Mouse (Mus musculus) spleen, adult 10 weeks (tissue): Measurements from ENCODE around the gene Ilkap. TPM values are rescaled to one million over a fixed set of nuclear protein-coding genes. Genes with fewer than 3 reads are reported as not detected.

Experiments used
- polyA plus RNA-seq: library from polyadenylated mRNA; stranded (reverse); fragments of 350-450 nt; fragmentation: Illumina TruSeq; extraction: RNeasy Lipid Tissue Mini Kit (QIAGEN cat#74804); gene quantifications from one replicate; pipeline ENCODE4 v1.2.3, GENCODE M21; 2015; ENCODE audit warnings: low replicate concordance; ENCODE audit not compliant: insufficient read depth

The Ilkap gene
- 132 TPM for polyA plus RNA-seq

GRCm38 (mm10) chr1:91398260-91399062, at the start of gene Ilkap:
TSS of gene Ilkap (minus strand) at chr1:91398815.

GRCm38 (mm10) chr1:91413898-91414594, 15.4 kb upstream of the Ilkap start, which contains the start of gene Hes6:
TSS of gene Hes6 (minus strand) at chr1:91414038.

GRCm38 (mm10) chr1:91366215-91367108, 32.2 kb downstream of the Ilkap start, which contains the start of gene Erfe:
TSS of gene Erfe (plus strand) at chr1:91366430.

GRCm38 (mm10) chr1:91350841-91351240, 47.8 kb downstream of the Ilkap start, which contains the start of gene Klhl30:
TSS of gene Klhl30 (plus strand) at chr1:91351016.

Other genes with a start within 250 kb of the Ilkap start
- gene Ramp1, start 219.0 kb downstream of the Ilkap start, polyA plus RNA-seq, result 5.8 TPM
- 101 TPM for gene Ube2f, start 148.5 kb downstream of the Ilkap start, polyA plus RNA-seq
- gene Scly, start 100.5 kb downstream of the Ilkap start, polyA plus RNA-seq, result 22.0 TPM
- gene Espnl, start 76.7 kb downstream of the Ilkap start, polyA plus RNA-seq, result 0.04 TPM
- 0.23 TPM for gene Klhl30, start 47.8 kb downstream of the Ilkap start, polyA plus RNA-seq
- gene Erfe, start 32.4 kb downstream of the Ilkap start, polyA plus RNA-seq, result 0.28 TPM
- gene Hes6, start 15.2 kb upstream of the Ilkap start, polyA plus RNA-seq, result 15.8 TPM
- 4.1 TPM for gene Per2, start 60.5 kb upstream of the Ilkap start, polyA plus RNA-seq
- 7.5 TPM for gene Traf3ip1, start 95.8 kb upstream of the Ilkap start, polyA plus RNA-seq
- gene Asb1, start 141.7 kb upstream of the Ilkap start, polyA plus RNA-seq, result 16.2 TPM